Mouse (Mus musculus) gastrocnemius, postnatal 25 days (tissue): ENCODE data around the gene Tmem56. TPM values are rescaled to one million over a fixed set of nuclear protein-coding genes. Genes with fewer than 3 reads are reported as not detected.

Experiments
- DNase-seq: peaks from one replicate; pipeline ENCODE4 v3.0.0; 2022
- long read RNA-seq, 2 experiments: library from polyadenylated mRNA; stranded (forward); transcript quantifications; one replicate each; pipeline ENCODE4 v2.0.0; 2021
- total RNA-seq, 2 experiments: library from RNA; stranded (reverse); gene quantifications; 1 replicate in 1 of 2; 2 replicates in 1 of 2; pipeline ENCODE4 v1.2.3; 2021

The Tmem56 gene
- total RNA-seq: 10 to 100 TPM; 19.3 to 25.8 TPM
- long read RNA-seq, experiment 1, full-length matches to known transcripts: 11 of 12 reads
- long read RNA-seq, experiment 1, partial matches to known transcripts: 0 of 12 reads
- long read RNA-seq, experiment 1, other reads (novel, unspliced or antisense): 1 of 12 reads
- long read RNA-seq, experiment 2, full-length matches to known transcripts: 13 of 16 reads
- long read RNA-seq, experiment 2, partial matches to known transcripts: 0 of 16 reads
- long read RNA-seq, experiment 2, other reads (novel, unspliced or antisense): 3 of 16 reads

DNA sequence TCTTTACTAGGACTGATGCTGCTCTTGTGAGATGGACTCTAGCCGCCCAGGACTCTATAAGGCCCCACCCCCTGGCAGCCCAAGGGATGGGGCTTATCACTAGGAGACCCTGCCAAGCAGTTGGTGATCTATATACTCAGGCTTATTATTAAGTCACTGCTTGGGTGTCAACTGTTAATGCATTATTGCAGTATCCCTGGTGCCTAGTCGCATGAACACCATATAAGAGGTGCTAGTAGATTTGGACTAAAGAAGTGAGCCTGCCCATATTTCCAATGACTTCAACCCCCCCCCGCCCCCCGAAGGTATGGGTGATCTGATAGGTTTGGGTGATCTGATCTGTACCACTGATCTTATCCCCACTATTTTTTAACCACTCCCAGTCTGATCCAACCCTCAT is at the start of gene Tmem56:
Gene Tmem56, minus strand, starts transcription at position 101 of the 400 bp plus-strand sequence.
- DNase-seq: no peak

DNA sequence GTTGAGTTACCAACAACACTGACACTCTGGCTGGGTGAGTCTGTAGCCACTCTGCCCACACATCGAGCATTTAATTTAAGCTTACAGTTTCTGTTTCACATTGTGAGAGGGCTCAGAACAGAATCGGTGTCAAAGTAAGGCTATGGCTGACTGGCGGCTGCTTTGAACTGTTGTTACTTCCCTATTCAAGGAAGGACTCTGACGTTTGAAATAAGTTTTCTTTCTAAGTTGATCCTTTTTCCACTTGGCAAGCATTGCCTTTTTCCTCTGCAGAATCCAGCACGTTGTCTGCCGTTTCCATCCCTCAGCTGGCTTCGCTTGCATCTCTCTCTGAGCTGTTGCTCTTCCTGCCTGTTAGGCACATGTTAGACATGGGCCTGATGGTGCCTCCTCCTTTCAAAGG is 47.3 kb upstream of the Tmem56 start:
- no peak for DNase-seq

- DNase-seq: no peak
Observed at GRCm38 (mm10) chr3:121329647-121330046, 46.7 kb upstream of the Tmem56 start.

- DNase-seq: no peak
Observed at GRCm38 (mm10) chr3:121327406-121327805, 44.5 kb upstream of the Tmem56 start.

GRCm38 (mm10) chr3:121323371-121323770 is 40.5 kb upstream of the Tmem56 start:
- DNase-seq: no peak

DNA sequence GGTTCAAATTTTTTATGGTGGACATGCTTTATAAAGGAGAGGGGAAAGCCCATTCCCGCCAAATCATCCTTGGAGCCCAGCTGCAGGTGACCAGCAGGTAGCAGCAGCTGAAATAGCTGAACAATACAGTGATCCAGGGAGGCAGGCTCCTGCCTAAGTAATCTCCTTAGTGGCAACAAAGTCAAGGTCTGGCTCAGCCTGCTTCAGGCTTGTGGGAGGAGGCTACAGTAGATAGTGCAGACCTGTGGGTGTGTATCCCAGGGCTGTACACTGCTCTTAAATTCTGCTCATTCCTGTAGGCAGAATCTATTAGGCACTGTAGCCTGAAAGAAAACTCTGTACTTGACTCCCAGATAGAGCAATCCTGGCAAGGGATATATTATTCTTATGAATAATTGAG is 38.0 kb upstream of the Tmem56 start:
- no peak for DNase-seq

DNA sequence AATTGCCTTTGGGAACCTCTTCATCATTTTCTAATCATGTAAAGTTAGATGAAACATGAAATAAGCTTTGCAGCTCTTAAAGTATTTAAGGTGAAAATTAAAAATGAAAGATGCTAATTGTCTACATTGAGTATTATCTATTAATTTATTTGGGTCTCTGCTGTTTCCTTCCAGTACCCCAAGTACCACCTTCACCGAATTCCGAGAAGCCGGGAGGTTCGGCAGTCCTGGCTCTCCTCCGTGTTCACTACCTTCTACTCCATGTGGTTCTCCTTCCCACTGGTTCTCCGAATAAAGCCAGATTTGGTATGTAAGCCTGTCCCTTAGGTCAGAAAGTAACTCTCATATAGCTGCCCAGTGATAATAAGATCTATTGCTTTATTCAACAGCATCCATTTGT is 37.0 kb upstream of the Tmem56 start:
- DNase-seq: no peak

DNA sequence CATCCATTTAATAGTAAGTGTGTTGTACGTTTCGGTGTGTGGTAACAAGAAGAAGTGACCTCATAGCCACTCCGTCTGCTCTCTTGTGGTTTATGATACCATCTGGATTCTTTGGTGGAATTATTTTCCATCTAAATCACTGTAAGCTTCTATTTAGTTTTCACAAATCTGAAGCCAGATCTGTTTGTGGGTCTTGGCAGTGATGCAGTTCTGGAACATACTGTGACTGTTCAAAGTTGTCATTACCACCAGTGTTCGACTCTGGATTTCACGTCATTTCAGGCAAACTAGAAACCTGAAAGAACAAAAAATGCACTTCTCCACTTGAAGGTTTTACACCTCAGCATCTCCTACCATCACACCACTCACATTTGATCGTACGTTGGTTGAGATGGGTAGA is 32.6 kb upstream of the Tmem56 start:
- DNase-seq: no peak

DNA sequence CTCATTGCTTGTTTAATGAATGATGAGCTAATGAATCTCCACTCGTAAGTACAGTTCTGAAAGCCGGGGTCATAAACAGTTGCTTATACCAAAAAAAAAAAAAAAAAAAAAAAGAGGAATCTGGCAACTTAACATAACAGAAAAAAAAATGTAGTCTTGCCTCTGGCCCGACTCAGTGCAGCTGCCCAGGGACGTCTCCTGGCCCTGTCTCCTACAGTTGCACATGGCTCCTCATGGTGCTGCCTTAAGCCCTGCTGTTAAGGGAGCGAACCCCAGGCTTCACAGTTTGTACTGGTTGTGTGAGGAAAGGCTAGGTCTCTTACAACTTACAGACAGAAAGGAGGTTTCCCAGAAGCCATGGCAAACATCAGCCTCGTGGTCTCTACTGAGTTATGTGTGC is 31.3 kb upstream of the Tmem56 start:
- DNase-seq: no peak

DNA sequence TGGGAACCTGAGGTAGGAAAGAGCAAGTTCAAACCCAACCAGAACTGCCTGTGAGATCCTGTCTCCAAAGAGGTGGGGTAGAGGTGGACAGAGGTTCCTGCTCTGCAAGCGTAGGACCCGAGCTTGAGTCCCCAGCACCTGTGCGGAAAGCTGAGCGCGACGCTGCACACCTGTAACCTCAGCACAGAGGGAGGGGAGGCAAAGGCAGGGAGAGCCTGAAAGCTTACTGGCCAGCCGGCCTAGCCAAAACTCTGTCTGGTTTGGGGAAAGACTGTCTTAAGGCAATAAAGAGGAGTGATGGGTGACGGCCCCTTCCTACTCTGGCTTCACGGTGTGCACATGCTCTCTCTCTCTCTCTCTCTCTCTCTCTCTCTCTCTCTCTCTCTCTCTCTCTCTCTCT is 30.1 kb upstream of the Tmem56 start:
- no peak for DNase-seq

DNA sequence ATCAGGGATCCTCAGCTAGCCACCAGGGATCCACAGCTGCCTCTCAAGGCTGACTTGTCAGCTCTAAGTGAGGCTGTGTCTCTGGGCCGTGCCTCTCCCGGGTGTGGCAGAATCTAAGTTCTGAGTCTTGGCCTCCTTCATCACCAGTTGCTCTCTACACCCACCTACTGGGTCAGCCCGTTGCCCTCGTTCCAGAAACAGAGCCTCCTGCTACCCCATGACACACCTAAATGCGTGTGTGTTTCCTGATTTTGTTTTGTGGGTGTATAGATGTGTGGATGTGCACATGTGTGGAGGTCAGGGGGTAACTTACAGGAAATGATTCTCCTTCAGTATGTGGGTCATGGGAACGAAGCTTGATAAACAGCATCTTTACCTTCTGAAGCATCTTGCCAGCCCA is 29.5 kb upstream of the Tmem56 start:
- no peak for DNase-seq

GRCm38 (mm10) chr3:121309896-121310714 is 27.2 kb upstream of the Tmem56 start:
- DNase-seq: no peak

DNA sequence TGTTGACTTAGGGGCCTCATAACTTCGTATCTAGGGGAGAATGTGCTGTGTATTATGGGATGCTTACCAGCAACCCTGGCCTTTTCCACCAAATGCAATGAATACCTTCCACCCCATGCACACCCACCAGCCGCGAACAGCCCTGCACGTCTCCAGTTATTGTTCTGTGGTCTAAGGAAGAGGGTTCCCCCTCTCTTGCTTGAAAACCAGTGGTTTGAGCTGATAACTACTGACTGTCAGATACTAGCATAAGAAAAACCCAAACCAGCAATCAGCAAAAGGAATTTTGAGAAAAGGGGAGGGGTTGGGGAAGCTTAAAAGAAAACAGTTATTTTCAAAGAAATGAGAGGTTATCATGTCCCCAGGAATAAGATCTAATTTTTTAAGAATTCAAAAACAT is 26.5 kb upstream of the Tmem56 start:
- DNase-seq: no peak

GRCm38 (mm10) chr3:121308935-121309334 is 26.0 kb upstream of the Tmem56 start:
- no peak for DNase-seq

DNA sequence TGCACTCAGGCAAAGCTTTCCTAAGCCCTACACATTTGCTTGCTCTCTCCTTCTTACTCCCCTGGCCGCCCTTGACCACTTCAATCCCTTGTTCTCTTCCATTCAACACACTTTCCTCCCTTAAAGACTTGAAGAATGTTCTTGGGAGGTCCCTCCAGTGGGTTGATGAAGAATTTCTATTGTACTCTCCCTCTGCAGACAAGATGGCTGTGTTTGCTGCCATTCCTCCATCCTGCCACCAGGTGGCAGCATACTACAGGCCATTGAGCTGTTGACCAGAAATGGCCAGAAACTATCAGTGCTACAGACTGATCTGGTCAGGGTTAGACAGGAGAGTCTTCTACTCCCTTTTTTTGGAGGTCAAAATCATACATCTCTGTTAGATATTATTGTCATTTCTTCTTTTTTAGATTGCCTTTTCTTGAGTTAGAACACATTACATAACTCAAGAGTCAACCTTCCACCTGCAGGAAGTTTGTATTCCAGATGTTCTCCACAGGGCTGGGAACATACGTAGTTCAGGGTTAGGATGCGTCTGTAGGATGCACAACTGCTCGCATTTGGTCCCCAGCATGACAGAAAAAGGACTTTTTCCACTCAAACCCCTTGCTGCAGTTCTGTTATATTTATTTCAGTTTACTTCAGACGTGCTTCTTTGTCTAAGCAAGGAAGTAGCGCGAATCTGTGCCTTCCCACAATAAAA is 24.8 kb upstream of the Tmem56 start:
- peak; percentile 59 for DNase-seq

GRCm38 (mm10) chr3:121306641-121307040 is 23.7 kb upstream of the Tmem56 start:
- no peak for DNase-seq

DNA sequence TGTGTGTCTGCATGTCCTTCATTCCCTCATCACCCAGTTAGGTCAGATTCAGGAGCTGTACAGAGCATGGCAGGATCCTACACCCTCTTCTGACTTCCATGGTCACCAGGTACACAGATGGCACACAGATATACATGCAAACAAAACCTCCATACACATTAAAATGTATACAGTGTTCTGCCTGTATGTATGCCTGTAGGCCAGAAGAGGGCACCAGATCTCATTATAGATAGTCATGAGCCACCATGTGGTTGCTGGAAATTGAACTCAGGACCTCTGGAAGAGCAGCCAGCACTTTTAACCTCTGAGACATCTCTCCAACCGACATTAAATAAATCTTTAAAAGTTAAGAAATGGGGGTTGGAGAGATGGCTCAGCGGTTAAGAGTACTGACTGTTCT is 11.3 kb upstream of the Tmem56 start:
- DNase-seq: no peak

DNA sequence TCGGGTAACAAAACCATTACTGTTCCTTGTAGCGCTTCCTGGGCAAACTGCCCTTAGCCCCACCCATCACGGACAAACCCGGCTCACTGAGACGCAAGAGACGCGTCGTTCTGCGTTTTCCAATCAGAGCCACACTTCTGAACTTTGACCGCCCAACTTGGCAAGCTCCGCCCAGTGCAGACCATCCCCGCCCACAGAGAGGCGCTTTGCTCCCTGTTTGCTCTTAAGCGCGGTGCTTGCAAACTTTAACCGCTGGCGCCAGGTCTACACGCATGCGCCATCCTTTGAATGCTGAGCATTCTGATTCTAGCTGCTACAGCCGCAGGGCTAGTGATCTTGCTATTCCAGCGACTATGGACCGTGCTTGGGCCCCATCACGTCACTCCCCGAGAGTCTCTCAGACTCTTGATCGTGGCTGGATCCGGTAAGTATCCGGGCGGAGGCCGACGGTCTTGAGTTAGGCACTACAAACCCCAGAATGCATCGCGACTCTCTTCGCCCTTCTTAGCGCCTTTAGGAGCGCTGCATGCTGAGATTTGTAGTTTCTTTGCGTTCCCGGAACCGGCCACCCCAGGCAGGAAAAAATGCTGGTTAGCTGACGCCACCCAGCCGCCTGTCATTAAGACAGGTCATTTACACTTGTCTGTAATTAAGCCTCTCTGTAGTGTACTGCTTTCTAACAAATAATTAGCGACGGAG is 8.8 kb upstream of the Tmem56 start, which contains the start of gene Alg14:
Gene Alg14, plus strand, starts transcription at position 214 of the 699 bp plus-strand sequence.
- DNase-seq: peak; percentile 98

DNA sequence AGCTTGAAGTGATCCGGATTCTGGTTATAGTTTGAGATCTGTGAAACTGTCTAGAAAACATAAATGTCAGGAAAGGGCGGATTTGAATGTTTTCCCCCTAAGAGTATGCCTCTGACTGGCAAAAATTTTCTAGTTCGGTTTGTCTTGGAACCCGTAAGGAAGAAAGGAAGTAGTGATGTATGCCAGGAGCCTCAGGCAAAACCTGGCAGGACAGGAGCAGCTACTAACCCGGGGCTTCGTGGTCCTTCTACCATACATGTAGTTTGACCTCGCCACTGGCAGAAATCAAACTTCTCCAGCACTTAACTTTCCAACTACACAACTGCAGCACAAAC is 8.3 kb upstream of the Tmem56 start:
- DNase-seq: no peak

DNA sequence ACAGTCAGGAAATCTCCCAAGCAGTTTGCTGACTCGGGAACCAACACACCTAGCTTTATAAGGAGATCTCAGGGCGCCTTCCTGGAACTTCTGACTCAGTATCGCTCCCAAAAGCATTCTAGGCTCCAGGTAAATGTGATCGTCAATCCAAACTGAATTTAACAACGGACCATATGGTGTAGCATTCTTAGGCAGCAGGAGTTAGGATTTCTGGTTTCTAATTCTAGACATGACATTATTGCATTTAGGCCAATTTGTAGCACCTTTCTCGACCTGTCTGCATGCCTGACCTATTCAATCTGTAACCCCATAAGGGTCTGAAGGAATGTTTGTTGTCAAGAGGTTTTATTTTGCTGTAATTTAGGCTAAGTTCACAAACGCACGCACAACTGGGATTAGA is 7.8 kb upstream of the Tmem56 start:
- no peak for DNase-seq

DNA sequence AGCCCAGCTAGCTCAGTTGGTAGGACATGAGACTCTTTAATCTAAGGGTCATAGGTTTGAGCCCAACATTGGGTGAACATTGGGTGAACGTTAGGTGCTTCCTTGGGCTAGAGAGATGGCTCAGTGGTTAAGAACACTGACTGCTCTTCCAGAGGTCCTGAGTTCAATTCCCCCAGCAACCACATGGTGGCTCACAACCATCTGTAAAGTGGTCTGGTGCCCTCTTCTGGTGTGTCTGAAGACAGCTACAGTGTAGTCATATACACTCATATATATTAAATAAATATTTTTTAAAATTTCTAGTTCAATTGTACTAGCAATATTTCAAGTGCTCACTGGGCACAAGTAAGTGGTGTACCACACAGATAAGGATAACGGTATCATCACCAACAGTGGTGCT is 4.3 kb upstream of the Tmem56 start:
- no peak for DNase-seq

DNA sequence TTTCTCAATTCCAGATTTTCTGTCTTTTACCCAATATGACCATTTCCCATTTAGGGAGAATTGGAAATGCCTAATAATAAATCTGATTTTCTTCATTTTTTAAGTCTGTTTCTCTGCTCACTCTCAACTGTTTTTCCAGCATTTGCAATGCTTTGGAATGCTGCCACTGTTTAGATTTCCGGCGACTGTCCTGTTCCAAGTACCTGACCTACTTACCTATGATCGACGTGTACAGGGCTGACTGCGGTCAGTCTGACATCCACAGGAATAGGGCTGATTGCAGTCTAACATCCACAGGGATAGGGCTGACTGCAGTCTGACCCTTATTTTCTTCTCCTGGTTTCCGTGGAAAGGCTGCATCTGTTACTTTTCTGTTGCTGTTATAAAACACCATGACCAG is 2.3 kb upstream of the Tmem56 start:
- DNase-seq: no peak

- no peak for DNase-seq
Observed at GRCm38 (mm10) chr3:121279679-121280078, 3.2 kb downstream of the Tmem56 start.
